Mouse (Mus musculus) myocyte (in vitro differentiated cells): ENCODE measurements around the gene Tmem30a.

Source experiments
- E2F4 ChIP-seq: IDR thresholded peaks from one replicate; pipeline ENCODE4 v1.6.1; 2011; ENCODE audit warnings: mild to moderate bottlenecking, control low read depth, moderate library complexity; ENCODE audit not compliant: insufficient read depth
- MAX ChIP-seq: IDR thresholded peaks from one replicate; pipeline ENCODE4 v1.6.1; 2011; ENCODE audit warnings: low read depth, mild to moderate bottlenecking, control low read depth
- MYOD1 ChIP-seq, 3 experiments: IDR thresholded peaks; one replicate each; pipeline ENCODE4 v1.6.1; 2011; ENCODE audit warnings: control low read depth in 2 of 3, low read depth in 2 of 3, mild to moderate bottlenecking in 2 of 3, moderate library complexity in 1 of 3; ENCODE audit not compliant: insufficient read length in 2 of 3, control insufficient read depth in 1 of 3
- POLR2AphosphoS2 ChIP-seq: IDR thresholded peaks from one replicate; pipeline ENCODE4 v1.6.1; 2011; ENCODE audit warnings: low read depth, control low read depth; ENCODE audit not compliant: insufficient read length
- TCF12 ChIP-seq: IDR thresholded peaks from one replicate; pipeline ENCODE4 v1.6.1; 2011; ENCODE audit warnings: mild to moderate bottlenecking, control low read depth; ENCODE audit not compliant: poor library complexity, insufficient read depth, severe bottlenecking
- USF1 ChIP-seq: IDR thresholded peaks from one replicate; pipeline ENCODE4 v1.6.1; 2011; ENCODE audit warnings: low read depth, mild to moderate bottlenecking, control low read depth, moderate library complexity

- TF ChIP-seq E2F4, result no peak
- no peak for TF ChIP-seq USF1
- TF ChIP-seq TCF12, result no peak
- TF ChIP-seq MYOD1 (IDR thresholded peaks at IDR 0.05; ENCODE audit: control insufficient read depth in 1 of 3, insufficient read length in 2 of 3, low read depth in 2 of 3), result no peak
- no peak for TF ChIP-seq POLR2AphosphoS2
- TF ChIP-seq MAX, result no peak
These were observed 49.3 kb upstream of the Tmem30a start for GRCm38 (mm10) chr9:79842615-79843014.
